Mouse (Mus musculus) erythroblast, embryonic 14.5 days (primary cell): ENCODE measurements around the gene Ift81.

Experiments
- GATA1 ChIP-seq: IDR thresholded peaks from 2 replicates; pipeline ENCODE4 v1.6.1; 2012; ENCODE audit warnings: low read length, inconsistent platforms, mixed read lengths
- TAL1 ChIP-seq: IDR thresholded peaks from 3 replicates; pipeline ENCODE4 v1.6.1; 2012; ENCODE audit warnings: low read length, inconsistent platforms, mixed read lengths

GRCm38 (mm10) chr5:122529316-122529715 lies 85.0 kb downstream of the Ift81 start:
- no peak for TF ChIP-seq GATA1
- TF ChIP-seq TAL1: no peak
